In the genomic region with DNA sequence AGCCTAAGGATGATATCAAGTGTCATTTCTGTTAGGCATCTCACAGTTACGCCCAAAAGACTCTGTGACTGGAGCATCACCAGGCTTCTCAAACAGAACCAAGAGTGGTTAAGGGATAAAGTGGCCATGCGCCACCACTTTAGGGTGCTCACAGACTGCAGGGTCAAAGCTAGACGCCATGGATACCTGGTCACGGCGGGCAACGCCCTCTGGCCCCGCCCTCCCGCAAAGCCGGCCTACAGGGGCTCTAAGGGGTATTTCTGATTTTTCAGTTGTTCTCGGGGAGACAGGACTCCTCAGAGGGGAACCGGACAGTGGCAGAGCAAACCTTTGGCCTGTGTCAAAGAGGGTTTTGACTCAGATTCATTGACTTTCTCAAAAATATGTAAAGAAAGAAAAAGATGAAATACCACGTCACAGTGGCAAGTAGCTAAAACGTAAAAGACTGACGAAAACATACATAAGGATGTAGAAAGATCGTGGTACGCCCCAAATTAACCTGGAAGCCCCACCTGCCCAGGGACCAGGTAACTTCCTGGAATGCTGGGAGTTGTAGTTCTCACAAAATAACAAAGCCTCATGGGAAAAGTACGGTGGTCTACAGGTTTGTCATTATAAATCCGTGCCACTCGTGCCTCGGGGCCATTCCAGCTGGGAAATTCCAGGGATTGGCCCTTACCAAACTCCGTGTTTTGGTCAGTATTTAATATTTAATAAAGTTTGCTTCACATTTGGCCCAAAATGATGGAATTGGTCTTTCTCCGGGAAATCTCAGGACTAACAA, we compare ENCODE assay signal across 8 mouse cellular contexts.
DNase-seq lines count a peak whose midpoint lies in the region; ATAC-seq lines count a peak whose summit lies in the region.

No protein-coding gene starts in this region.

- no peaks in the 10 kb centered on the region for H3K27me3 ChIP-seq in neural tube, embryonic 11.5 days (ENCODE audit: control insufficient read depth, insufficient read depth, low read length)
- H3K27me3 ChIP-seq in liver, embryonic 15.5 days, result peaks cover 32% of the 10 kb centered on the region

- ATAC-seq in neural tube, embryonic 11.5 days (ENCODE audit: insufficient read depth, low FRiP score, low TSS enrichment), result no peak
- no peak for ATAC-seq in liver, embryonic 15.5 days (ENCODE audit: insufficient read depth)
- ATAC-seq in monocyte, adult 5-6 weeks (replicated peaks; ENCODE audit: insufficient number of reproducible peaks, low FRiP score, low TSS enrichment, poor library complexity, severe bottlenecking), result no peak

- WGBS in neural tube, embryonic 11.5 days, result 10% methylated on average over 22 of the region's 22 CpGs
- WGBS in liver, embryonic 15.5 days (ENCODE audit: insufficient replicate concordance), result 11% methylated on average over 22 of the region's 22 CpGs

- H3K27ac ChIP-seq in neural tube, embryonic 11.5 days (ENCODE audit: low read depth, low read length), result no peak overlapping the region
- H3K27ac ChIP-seq in liver, embryonic 15.5 days (replicated peaks), result no peak overlapping the region

- peak overlapping the region; percentile 3; the same call in 1 of the 2 replicates for H3K4me2 ChIP-seq in neural tube, embryonic 11.5 days (ENCODE audit: low read depth)
- peak overlapping the region; percentile 45 for H3K4me2 ChIP-seq in liver, embryonic 15.5 days

- DNase-seq in neural tube, embryonic 11.5 days (ENCODE audit: low spot score), result no peak
- no peak for DNase-seq in neural tube, embryonic 10.5 days (ENCODE audit: extremely low spot score, low spot score)
- peak; percentile 24 for DNase-seq in embryo, embryonic 9.5 days (ENCODE audit: extremely low spot score)
- DNase-seq in kidney, adult 11 months, result peak; percentile 54
- peak; percentile 45 to 48 for DNase-seq in right cerebral cortex, adult 2 months (ENCODE audit: low spot score in 2 of 2)
- DNase-seq in thymus, postnatal 0 days (ENCODE audit: low spot score), result no peak

- no peaks in the 10 kb centered on the region for H3K4me1 ChIP-seq in neural tube, embryonic 11.5 days (ENCODE audit: control insufficient read depth, insufficient read depth, low read length)
- H3K4me1 ChIP-seq in liver, embryonic 15.5 days (replicated peaks), result no peaks in the 10 kb centered on the region

- no peaks in the 10 kb centered on the region for H3K9me3 ChIP-seq in neural tube, embryonic 11.5 days (ENCODE audit: control insufficient read depth, low read length)
- no peaks in the 10 kb centered on the region for H3K9me3 ChIP-seq in liver, embryonic 15.5 days (replicated peaks)

- H3K4me3 ChIP-seq in neural tube, embryonic 11.5 days (ENCODE audit: low read depth, low read length), result no peak overlapping the region
- peak overlapping the region; percentile 25 for H3K4me3 ChIP-seq in liver, embryonic 15.5 days (replicated peaks)

- no peaks in the 10 kb centered on the region for H3K36me3 ChIP-seq in neural tube, embryonic 11.5 days (ENCODE audit: control insufficient read depth, insufficient read depth, low read length)
- no peaks in the 10 kb centered on the region for H3K36me3 ChIP-seq in liver, embryonic 15.5 days (replicated peaks)

- no peak overlapping the region for H3K9ac ChIP-seq in neural tube, embryonic 11.5 days (ENCODE audit: low read length)
- no peak overlapping the region for H3K9ac ChIP-seq in liver, embryonic 15.5 days

Comparison
In these comparisons a context has a peak if more than half of its experiments do, and no peak if none do; other contexts are left out.
1. DNase-seq: peak in embryo, embryonic 9.5 days (single experiment), kidney, adult 11 months (single experiment) and right cerebral cortex, adult 2 months (2 of 2); none in neural tube, embryonic 11.5 days (single experiment), neural tube, embryonic 10.5 days (single experiment) and thymus, postnatal 0 days (single experiment).